Mouse (Mus musculus) lung, embryonic 14.5 days (tissue): ENCODE results near the gene Capn1. TPM values are rescaled to one million over a fixed set of nuclear protein-coding genes. Genes with fewer than 3 reads are reported as not detected.
"Not testable (repeated sequence)": the region's sequence is repeated elsewhere in the genome, so short reads cannot be mapped to it uniquely, and the experiment has no call there.

Experiments
- ATAC-seq: fragments of 200-750 bp; cut with Nextera tagmentation; 2 replicates; pipeline ENCODE4 v1.8.0; 2017; ENCODE audit warnings: mild to moderate bottlenecking, moderate TSS enrichment, moderate library complexity; ENCODE audit not compliant: insufficient read depth
- DNase-seq: peaks from one replicate; pipeline ENCODE4 v3.0.0-alpha.2; 2015
- H3K27ac ChIP-seq: fragments of 300-500 bp; sonication (generic); 2 replicates; pipeline ENCODE4 v1.5.1; 2014; ENCODE audit warnings: low read depth, mild to moderate bottlenecking, moderate library complexity
- H3K27me3 ChIP-seq: fragments of 300-500 bp; sonication (generic); 2 replicates; pipeline ENCODE4 v1.6.1; 2014; ENCODE audit warnings: low read length, control low read depth; ENCODE audit not compliant: insufficient read depth
- H3K36me3 ChIP-seq: fragments of 300-500 bp; sonication (generic); 2 replicates; pipeline ENCODE4 v1.6.1; 2014; ENCODE audit warnings: control low read depth; ENCODE audit not compliant: insufficient read depth
- H3K4me1 ChIP-seq: fragments of 300-500 bp; sonication (generic); 2 replicates; pipeline ENCODE4 v1.6.1; 2014; ENCODE audit warnings: antibody characterized with exemption, control low read depth; ENCODE audit not compliant: insufficient read depth
- H3K4me2 ChIP-seq: fragments of 300-500 bp; sonication (generic); 2 replicates; pipeline ENCODE4 v1.6.1; 2014; ENCODE audit warnings: mild to moderate bottlenecking
- H3K4me3 ChIP-seq: fragments of 300-500 bp; sonication (generic); 2 replicates; pipeline ENCODE4 v1.5.1; 2014; ENCODE audit warnings: low read depth, low read length
- H3K9ac ChIP-seq: fragments of 300-500 bp; sonication (generic); 2 replicates; pipeline ENCODE4 v1.6.1; 2014
- H3K9me3 ChIP-seq: fragments of 300-500 bp; sonication (generic); 2 replicates; pipeline ENCODE4 v1.6.1; 2016; ENCODE audit warnings: low read depth, low read length, control low read depth
- CTCF ChIP-seq: IDR thresholded peaks from 2 replicates; pipeline ENCODE4 v1.5.1; 2016; ENCODE audit warnings: antibody characterized with exemption, low read depth
- WGBS: fragments of 180-500 bp; shearing (Covaris S2); extraction: QIAGEN DNeasy Blood & Tissue Kit; methylation state at CpG from one replicate; pipeline ENCODE4 v1.1.7; 2014; 5-methylcytosine and 5-hydroxymethylcytosine counted together
- polyA plus RNA-seq: library from polyadenylated mRNA; unstranded; fragments of >200 nt; fragmentation: Nextera tagmentation; extraction: Ambion mirVana; gene quantifications from 2 replicates; pipeline ENCODE4 v1.2.1, GENCODE M21; 2014

Capn1 gene
- polyA plus RNA-seq, 1 experiment from 2014 or later, result 9.6 TPM

DNA sequence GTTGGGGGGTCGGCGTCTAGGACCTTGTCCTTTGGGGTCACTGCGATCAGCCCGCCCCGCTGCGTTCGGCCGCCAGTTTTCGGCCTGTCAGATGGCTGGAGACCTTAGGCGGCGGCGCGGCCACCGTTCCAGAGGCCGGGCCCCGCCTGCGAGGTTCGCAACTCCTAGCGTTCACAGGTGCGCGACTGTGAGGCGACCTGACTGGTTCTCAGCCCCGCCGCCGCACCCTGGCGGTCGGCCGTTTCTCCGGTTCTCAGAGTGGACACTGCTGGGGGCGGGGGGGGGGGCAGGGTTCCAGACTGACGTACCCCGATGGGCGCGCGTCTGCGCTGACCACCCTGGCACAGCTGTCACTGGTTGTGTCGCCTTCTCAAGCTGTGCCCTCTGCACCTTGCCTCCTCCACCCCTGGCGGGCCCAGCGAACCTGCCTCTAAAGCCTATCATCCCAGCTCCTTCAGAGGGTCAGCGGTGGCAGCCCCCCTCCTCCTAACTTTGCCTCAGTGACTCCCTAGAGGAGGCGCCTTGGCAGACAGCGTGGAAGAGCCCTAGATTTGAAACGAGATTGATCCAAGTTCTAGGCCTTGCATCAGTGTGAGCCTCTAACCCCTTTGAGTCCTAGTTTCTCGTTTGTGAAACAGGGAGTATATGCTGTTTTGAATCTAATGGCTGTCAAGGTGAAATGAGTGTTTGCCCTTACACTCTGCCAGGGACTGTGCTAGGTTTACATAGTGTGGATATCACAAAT is 31.6 kb upstream of the Capn1 start:
- peaks cover 45% of the 10 kb centered on the region for H3K36me3 ChIP-seq
- H3K4me3 ChIP-seq, result peak overlapping the region; percentile 94
- WGBS, result 1% methylated on average over 44 of the region's 44 CpGs
- TF ChIP-seq CTCF, result peak; percentile 7; the same call in 1 of the 2 replicates
- H3K4me2 ChIP-seq, result peak overlapping the region; percentile 78
- DNase-seq (no peak), ATAC-seq (peak; percentile 11)
- peak overlapping the region; percentile 99 for H3K27ac ChIP-seq
- peak overlapping the region; percentile 92 for H3K9ac ChIP-seq
- peaks cover 6% of the 10 kb centered on the region; the same call in 1 of the 2 replicates for H3K4me1 ChIP-seq
- no peaks in the 10 kb centered on the region for H3K27me3 ChIP-seq
- H3K9me3 ChIP-seq, result no peaks in the 10 kb centered on the region

DNA sequence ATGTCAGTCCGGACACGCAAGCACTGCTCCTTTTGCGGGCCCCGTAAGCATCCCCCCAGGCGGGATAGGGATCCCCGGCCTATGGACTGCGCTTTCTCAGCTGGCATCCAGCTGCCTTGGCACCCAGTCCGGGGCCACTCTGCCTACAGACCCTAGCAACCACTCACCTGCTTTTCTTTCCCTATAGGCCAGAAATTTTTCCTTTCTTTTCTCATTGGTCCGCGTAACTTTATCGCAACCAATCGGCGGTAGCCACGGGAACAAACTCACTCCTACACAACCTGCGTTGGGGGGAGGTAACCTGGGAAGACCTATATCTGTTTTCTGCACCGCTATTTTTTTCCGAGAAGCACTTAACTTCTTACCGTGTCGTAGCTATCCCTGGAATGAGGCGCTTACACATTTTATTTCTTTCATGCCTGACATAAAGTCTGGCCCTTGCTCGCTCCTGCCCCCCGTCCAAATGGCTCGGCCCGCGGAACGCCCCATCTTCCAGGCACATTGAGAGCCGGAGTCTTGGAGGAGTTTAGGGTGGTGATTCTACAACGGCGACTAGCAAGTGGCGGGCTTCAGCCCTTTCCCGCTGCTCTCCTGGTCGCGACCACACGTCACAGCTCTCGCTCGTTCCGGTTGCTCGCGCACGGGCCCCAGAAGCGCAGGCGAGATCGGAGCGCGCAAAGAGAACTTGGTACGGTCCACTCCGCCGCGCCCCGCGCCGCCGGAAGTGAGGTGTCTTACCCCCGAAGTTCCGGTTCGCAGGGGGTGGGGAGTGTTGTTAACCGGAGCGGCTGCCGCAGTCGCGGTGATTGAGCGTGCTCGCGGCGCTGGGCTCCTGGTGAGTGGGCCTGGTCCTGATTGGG is 30.8 kb upstream of the Capn1 start, which contains the start of gene Syvn1:
Syvn1 (plus strand) TSS at position 283 of the 860 bp plus-strand sequence.
- no peaks in the 10 kb centered on the region for H3K27me3 ChIP-seq
- under 1% methylated on average over 65 of the region's 65 CpGs for WGBS
- H3K4me3 ChIP-seq, result peak within 1 kb of the TSS; percentile 94
- no peaks in the 10 kb centered on the region for H3K9me3 ChIP-seq
- H3K9ac ChIP-seq, result peak within 1 kb of the TSS; percentile 92
- ATAC-seq (peak; percentile 91), DNase-seq (peak; percentile 97)
- peak within 1 kb of the TSS; percentile 99 for H3K27ac ChIP-seq
- H3K4me2 ChIP-seq, result peak within 1 kb of the TSS; percentile 78
- peaks cover 37% of the 10 kb centered on the region for H3K36me3 ChIP-seq
- no peak for TF ChIP-seq CTCF
- peaks cover 6% of the 10 kb centered on the region; the same call in 1 of the 2 replicates for H3K4me1 ChIP-seq

DNA sequence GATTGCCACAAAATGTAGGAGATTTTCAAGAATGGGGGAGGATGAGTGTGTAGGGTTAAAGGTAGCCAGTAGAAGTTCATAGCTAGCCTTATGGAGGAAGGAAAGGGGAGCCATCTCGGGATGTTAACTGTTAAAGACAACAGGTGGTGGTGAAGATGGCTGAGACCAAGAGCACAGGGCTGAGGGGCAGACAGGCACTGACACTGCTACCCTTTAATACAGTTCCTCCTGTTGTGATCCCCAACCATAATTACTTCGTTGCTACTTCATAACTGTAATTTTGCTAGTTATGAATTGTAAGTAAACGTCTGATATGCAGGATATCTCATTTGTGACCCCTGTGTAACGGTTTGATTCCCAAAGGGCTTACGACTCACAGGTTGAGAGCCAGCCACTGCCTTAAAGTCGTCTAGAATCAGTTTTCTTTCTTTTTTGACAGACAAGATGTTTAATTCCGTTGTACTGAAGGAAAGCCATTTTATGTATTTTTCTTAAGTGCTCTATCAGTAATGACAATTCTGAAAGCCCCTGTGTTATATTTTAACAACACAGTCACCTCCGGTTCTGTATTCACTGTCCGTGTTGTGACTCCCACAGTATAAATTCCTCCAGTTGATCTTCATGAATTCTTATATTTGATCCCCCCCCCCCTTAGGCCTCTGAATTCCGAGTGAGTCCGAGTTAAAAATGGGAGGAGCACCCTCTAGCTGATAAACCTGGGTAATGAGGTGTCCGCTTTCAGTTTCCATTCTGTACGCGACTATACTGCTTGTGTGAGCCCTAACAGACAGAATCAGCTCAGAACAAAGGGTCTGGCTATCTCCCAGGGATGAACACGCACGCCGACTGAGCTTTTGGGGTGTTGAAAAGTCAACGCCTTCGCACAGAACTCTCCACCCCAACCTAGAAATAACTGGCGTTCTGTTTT is 29.9 kb upstream of the Capn1 start:
- Histone ChIP-seq H3K9me3 (no peaks in the 10 kb centered on the region), H3K36me3 (peaks cover 28% of the 10 kb centered on the region), H3K27ac (peak overlapping the region; percentile 99), H3K4me1 (peaks cover 6% of the 10 kb centered on the region; the same call in 1 of the 2 replicates), H3K9ac (peak overlapping the region; percentile 92), H3K27me3 (no peaks in the 10 kb centered on the region), H3K4me2 (peak overlapping the region; percentile 78), H3K4me3 (peak overlapping the region; percentile 94)
- DNase-seq (peak; percentile 70), ATAC-seq (peak; percentile 29; the same call in 1 of the 2 replicates)
- no peak for TF ChIP-seq CTCF
- WGBS, result 14% methylated on average over 20 of the region's 20 CpGs

DNA sequence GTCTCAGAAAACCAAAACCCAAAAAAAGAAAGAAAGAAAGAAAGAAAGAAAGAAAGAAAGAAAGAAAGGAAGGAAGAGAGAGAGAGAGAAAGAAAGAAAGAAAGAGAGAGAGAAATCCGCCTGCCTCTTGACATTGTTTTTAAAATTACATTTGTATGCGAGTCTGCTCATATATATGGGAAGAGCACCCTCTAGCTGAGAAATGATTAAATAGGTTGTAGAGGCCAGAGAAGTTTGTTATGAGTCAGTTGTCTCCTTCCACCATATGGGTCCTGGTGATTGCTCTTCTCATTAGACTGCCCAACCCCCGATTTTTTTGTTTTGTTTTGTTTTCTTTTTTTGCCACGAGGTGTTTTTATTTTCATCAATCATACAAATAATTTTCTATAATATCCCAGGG is 28.4 kb upstream of the Capn1 start:
- H3K4me1 ChIP-seq, H3K27me3 ChIP-seq, H3K4me2 ChIP-seq, H3K4me3 ChIP-seq, H3K9me3 ChIP-seq, H3K27ac ChIP-seq, ATAC-seq, H3K9ac ChIP-seq: not testable (repeated sequence)
- H3K36me3 ChIP-seq, result peaks cover 13% of the 10 kb centered on the region
- peak; percentile 52 for TF ChIP-seq CTCF
- peak; percentile 79 for DNase-seq
- WGBS, result 42% methylated on average over 4 of the region's 4 CpGs

DNA sequence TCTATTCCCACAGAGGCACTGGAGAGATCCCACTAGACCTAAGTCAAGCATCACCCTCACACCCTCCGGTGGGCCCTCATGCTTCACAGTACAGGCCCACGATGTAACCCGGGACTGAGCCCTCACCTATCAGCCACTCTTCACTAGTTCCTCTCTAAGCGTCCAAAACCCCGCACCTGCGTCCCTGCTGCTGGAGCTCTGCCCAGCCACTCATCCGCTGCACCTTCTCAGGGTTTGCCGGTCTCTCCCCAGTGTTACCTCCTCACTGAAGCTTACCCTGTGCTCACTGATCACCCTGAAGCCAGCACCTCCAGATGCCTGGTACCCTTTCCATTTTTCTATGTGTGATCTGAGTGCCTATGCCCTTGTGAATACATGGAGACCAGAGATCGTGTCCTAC is 26.6 kb upstream of the Capn1 start:
- ATAC-seq, result no peak
- no peak overlapping the region for H3K4me2 ChIP-seq
- H3K9ac ChIP-seq, result no peak overlapping the region
- no peaks in the 10 kb centered on the region for H3K27me3 ChIP-seq
- H3K27ac ChIP-seq, result no peak overlapping the region
- no peaks in the 10 kb centered on the region for H3K36me3 ChIP-seq
- TF ChIP-seq CTCF, result no peak
- DNase-seq, result no peak
- H3K4me3 ChIP-seq, result no peak overlapping the region
- H3K9me3 ChIP-seq, result no peaks in the 10 kb centered on the region
- WGBS, result 77% methylated on average over 9 of the region's 9 CpGs
- no peaks in the 10 kb centered on the region; the same call in 1 of the 2 replicates for H3K4me1 ChIP-seq

DNA sequence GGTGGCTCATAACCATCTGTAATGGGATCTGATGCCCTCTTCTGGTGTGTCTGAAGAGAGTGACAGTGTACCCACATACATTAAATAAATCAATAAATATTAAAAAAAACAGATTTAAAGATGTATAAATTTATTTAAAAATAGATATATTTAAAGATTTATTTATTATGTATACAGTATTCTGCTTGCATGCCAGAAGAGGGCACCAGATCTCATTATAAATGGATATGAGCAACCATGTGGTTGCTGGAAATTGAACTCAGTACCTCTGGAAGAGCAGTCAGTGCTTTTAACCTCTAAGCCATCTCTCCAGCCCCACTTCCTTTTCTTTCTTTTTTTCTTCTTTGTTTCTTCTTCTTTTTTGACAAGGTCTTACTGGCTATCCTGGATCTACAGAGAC is 24.3 kb upstream of the Capn1 start:
- Histone ChIP-seq H3K9ac (no peak overlapping the region), H3K4me3 (no peak overlapping the region), H3K27ac (no peak overlapping the region), H3K4me1 (no peaks in the 10 kb centered on the region), H3K4me2 (no peak overlapping the region), H3K9me3 (no peaks in the 10 kb centered on the region), H3K27me3 (no peaks in the 10 kb centered on the region), H3K36me3 (no peaks in the 10 kb centered on the region)
- ATAC-seq (no peak), DNase-seq (no peak)
- 0 out of 2 replicates have a peak, but pooled peaks have one; percentile 15 for TF ChIP-seq CTCF
